Mouse (Mus musculus): ENCODE measurements around the gene Cdc42ep1.

GRCm38 (mm10) chr15:78841161-78841790 is 1.1 kb upstream of the Cdc42ep1 start:
- TF ChIP-seq CTCF (IDR thresholded peaks at IDR 0.05) (no peak), POLR2A (IDR thresholded peaks at IDR 0.05; ENCODE audit: insufficient read depth, low read depth, low read length) (no peak)
